Comparison of ENCODE assay signal across 10 mouse cellular contexts in genomic region chr7:137303776-137304171, GRCm38 (mm10). TPM values are rescaled to one million over a fixed set of nuclear protein-coding genes. Genes with fewer than 3 reads are reported as not detected.
DNase-seq lines count a peak whose midpoint lies in the region; ATAC-seq lines count a peak whose summit lies in the region.
"Had no signal": no experiment of that assay in that cellular context is flagged by ENCODE, and none has a peak within 500 bp of the region (broad histone marks: within the 10 kb centered on the region; RNA-seq: fewer than 3 reads in every experiment).

No protein-coding gene starts in this region.

- H3K27ac ChIP-seq in heart, embryonic 14.5 days (replicated peaks in 1 of 2; ENCODE audit: control insufficient read depth in 1 of 2, insufficient read depth in 1 of 2, low read depth in 2 of 2, low read length in 2 of 2), result 0 out of 4 replicates have a peak overlapping the region, but pooled peaks of 1 of the 2 experiments have one; percentile 14
- no peak overlapping the region for H3K27ac ChIP-seq in liver, embryonic 11.5 days (ENCODE audit: low read depth, low read length)
- H3K27ac ChIP-seq: layer of hippocampus, adult 2 months had no signal

- H3K27me3 ChIP-seq in heart, embryonic 14.5 days (ENCODE audit: control insufficient read depth, insufficient read depth, low read length), result peaks cover 64% of the 10 kb centered on the region
- H3K27me3 ChIP-seq in liver, embryonic 11.5 days (replicated peaks; ENCODE audit: control insufficient read depth, insufficient read depth, low read length), result peaks cover 75% of the 10 kb centered on the region

- no peak overlapping the region; the same call in 1 of the 2 replicates for H3K9ac ChIP-seq in heart, embryonic 14.5 days (ENCODE audit: low read length)
- H3K9ac ChIP-seq in liver, embryonic 11.5 days (ENCODE audit: low read depth, low read length), result no peak overlapping the region

- 52% methylated on average over 10 of the region's 10 CpGs for WGBS in heart, embryonic 14.5 days
- WGBS in liver, embryonic 11.5 days, result 43% methylated on average over 10 of the region's 10 CpGs

- H3K4me1 ChIP-seq in heart, embryonic 14.5 days (ENCODE audit: control insufficient read depth in 2 of 2, insufficient read depth in 2 of 2, low read length in 2 of 2), result peaks cover 6 to 13% of the 10 kb centered on the region in 2 experiments; a peak in 2 of 4 replicates
- no peaks in the 10 kb centered on the region for H3K4me1 ChIP-seq in liver, embryonic 11.5 days (replicated peaks; ENCODE audit: control insufficient read depth, insufficient read depth, low read length)

- no peak for ATAC-seq in heart, embryonic 14.5 days (ENCODE audit: insufficient number of reproducible peaks, insufficient read depth, low FRiP score, low read depth)
- no peak for ATAC-seq in liver, embryonic 11.5 days (replicated peaks; ENCODE audit: low FRiP score)

- peak; percentile 38 for DNase-seq in retina, postnatal 1 day
- DNase-seq in retina, embryonic 14.5 days (ENCODE audit: low spot score), result no peak
- DNase-seq in mesoderm, embryonic 11.5 days (ENCODE audit: low read depth, low spot score), result peak; percentile 79
- no peak for DNase-seq in c-Kit-positive CD71-positive TER-119-positive erythroid progenitor cells, embryonic 14.5 days (ENCODE audit: low spot score)
- no peak for DNase-seq in layer of hippocampus, adult 9-11 months
- no peak for DNase-seq in liver, embryonic 11.5 days (ENCODE audit: low spot score)
- DNase-seq: cerebellum, adult 8-10 months; lung, postnatal 10 days had no signal

- no peaks in the 10 kb centered on the region for H3K36me3 ChIP-seq in heart, embryonic 14.5 days (ENCODE audit: control insufficient read depth, insufficient read depth, low read length)
- H3K36me3 ChIP-seq in liver, embryonic 11.5 days (ENCODE audit: control insufficient read depth, insufficient read depth, low read length), result no peaks in the 10 kb centered on the region

- H3K4me2 ChIP-seq in heart, embryonic 14.5 days (ENCODE audit: low read length), result peak overlapping the region; percentile 8; the same call in 1 of the 2 replicates
- H3K4me2 ChIP-seq in liver, embryonic 11.5 days, result no peak overlapping the region

- no peaks in the 10 kb centered on the region for H3K9me3 ChIP-seq in heart, embryonic 14.5 days (ENCODE audit: control insufficient read depth, low read length)
- no peaks in the 10 kb centered on the region for H3K9me3 ChIP-seq in liver, embryonic 11.5 days (ENCODE audit: control insufficient read depth, low read length)

- no peak overlapping the region for H3K4me3 ChIP-seq in heart, embryonic 14.5 days (ENCODE audit: control insufficient read depth in 1 of 2, insufficient read depth in 1 of 2, low read depth in 1 of 2, low read length in 2 of 2)
- H3K4me3 ChIP-seq in liver, embryonic 11.5 days (ENCODE audit: low read depth, low read length), result no peak overlapping the region
- H3K4me3 ChIP-seq: layer of hippocampus, adult 2 months had no signal

RNA-seq across cellular contexts. Expression of gene Ebf3, which starts 10.5 kb away (rescaled TPM):
- polyA plus RNA-seq in heart, embryonic 14.5 days (2014; fragmentation: Nextera tagmentation; extraction: Ambion mirVana), result 2.2 and 2.3 TPM in 2 replicates
- 0.55 and 0.83 TPM in 2 replicates for polyA plus RNA-seq in liver, embryonic 11.5 days (2014; fragmentation: Nextera tagmentation; extraction: Ambion mirVana)

Comparison
In these comparisons a context has a peak if more than half of its experiments do, and no peak if none do; other contexts are left out.
1. DNase-seq: peak in retina, postnatal 1 day (single experiment) and mesoderm, embryonic 11.5 days (single experiment); none in retina, embryonic 14.5 days (single experiment), c-Kit-positive CD71-positive TER-119-positive erythroid progenitor cells, embryonic 14.5 days (single experiment), layer of hippocampus, adult 9-11 months (single experiment) and liver, embryonic 11.5 days (single experiment).